Mouse (Mus musculus): ENCODE measurements around the gene Nasp. TPM values are rescaled to one million over a fixed set of nuclear protein-coding genes. Genes with fewer than 3 reads are reported as not detected.

Gene Nasp
- total and polyA plus RNA-seq, 2 experiments from 2014 or later: 29.9 to 32.2 TPM

DNA sequence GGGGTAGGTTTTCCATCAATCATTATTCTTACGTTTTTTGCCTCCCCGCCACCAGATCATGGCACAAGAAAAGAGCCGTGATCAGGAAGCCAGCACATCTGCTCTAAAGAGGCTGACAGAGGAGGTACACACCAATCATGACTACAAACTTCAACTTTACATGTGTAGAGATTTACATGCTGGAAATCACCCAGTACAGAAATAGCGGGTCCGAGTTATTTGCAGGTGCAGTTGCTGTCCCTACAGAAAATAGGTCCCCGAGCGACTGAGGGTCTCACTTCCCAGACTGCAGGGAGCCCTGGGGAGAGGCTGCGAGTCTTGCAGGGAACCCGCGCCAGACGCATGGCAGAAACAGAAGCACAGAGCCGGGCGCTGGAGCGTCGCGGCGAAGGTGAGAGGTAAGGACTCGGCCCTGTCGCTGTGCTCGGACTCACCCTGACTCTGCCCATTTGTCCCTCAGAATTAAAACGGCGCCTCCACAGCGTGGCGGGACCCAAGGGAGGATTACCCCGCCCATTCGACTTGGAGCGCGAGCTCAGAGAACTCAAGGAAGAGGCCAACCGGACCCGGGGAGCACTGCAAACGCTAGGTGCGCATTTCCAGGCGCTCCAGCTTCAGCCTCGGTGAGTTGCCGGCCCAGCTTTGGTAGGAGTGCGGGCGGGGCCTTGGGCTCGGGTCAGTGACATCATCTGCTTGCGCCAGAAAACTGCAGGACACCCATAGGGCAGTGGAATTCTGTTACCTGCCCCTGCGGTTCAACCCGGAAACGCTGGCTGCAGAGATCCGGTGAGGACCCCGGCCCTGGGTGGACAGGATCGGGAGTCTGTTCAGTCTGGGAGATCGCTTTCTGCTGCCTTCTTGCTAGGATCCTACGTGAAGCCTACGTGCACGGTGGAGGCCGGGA lies 30.5 kb downstream of the Nasp start:
- Histone ChIP-seq H3K9ac (replicated peaks; ENCODE audit: low read depth, low read length) (peak overlapping the region; percentile 79), H3K27ac (ENCODE audit: low read depth) (peak overlapping the region; percentile 83), H3K4me1 (ENCODE audit: control insufficient read depth, insufficient read depth) (peaks cover 13% of the 10 kb centered on the region), H3K9me3 (replicated peaks; ENCODE audit: control insufficient read depth, low read length) (no peaks in the 10 kb centered on the region), H3K36me3 (replicated peaks; ENCODE audit: control insufficient read depth, insufficient read depth, low read length) (peaks cover 44% of the 10 kb centered on the region), H3K27me3 (ENCODE audit: control insufficient read depth, insufficient read depth, low read length) (no peaks in the 10 kb centered on the region), H3K4me2 (ENCODE audit: low read depth, low read length) (peak overlapping the region; percentile 95), H3K4me3 (ENCODE audit: low read depth, low read length) (peak overlapping the region; percentile 68)
- WGBS: 1% methylated on average over 50 of the region's 50 CpGs
- DNase-seq (ENCODE audit: low spot score) (peak; percentile 93), ATAC-seq (ENCODE audit: insufficient read depth, low read depth) (peak; percentile 97)
- 0 out of 2 replicates have a peak, but pooled peaks have one; percentile 2 for TF ChIP-seq CTCF (IDR thresholded peaks at IDR 0.05; ENCODE audit: low read depth)
- TF ChIP-seq EP300 (IDR thresholded peaks at IDR 0.05; ENCODE audit: low read depth): no peak

DNA sequence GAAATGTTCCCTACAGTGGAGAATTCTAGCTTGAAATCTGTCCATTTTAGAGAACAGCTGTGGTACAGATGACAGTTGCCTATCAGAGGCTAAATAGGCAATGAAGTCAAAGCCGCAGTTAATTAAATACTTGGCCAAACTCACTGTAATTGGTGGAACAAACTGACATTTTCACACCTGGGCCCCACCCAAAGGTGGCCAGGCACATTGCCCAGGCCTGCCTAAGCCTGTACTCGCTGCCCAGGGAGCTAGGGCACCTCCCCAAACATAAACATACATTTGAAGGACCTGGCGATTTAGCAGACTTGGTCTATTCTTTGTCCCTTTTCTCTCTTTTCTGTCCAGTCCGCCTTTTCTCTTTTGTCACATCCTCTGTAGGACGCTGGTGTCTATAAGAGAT lies 31.4 kb downstream of the Nasp start, which contains the start of gene Ccdc17:
TSS of gene Ccdc17 (plus strand) at position 276 of the 400 bp plus-strand sequence.
- TF ChIP-seq CTCF (IDR thresholded peaks at IDR 0.05; ENCODE audit: low read depth) (no peak), EP300 (IDR thresholded peaks at IDR 0.05; ENCODE audit: low read depth) (no peak)
- 27% methylated on average over 5 of the region's 5 CpGs for WGBS
- H3K36me3 ChIP-seq (replicated peaks; ENCODE audit: control insufficient read depth, insufficient read depth, low read length): peaks cover 44% of the 10 kb centered on the region
- peaks cover 13% of the 10 kb centered on the region for H3K4me1 ChIP-seq (ENCODE audit: control insufficient read depth, insufficient read depth)
- DNase-seq (ENCODE audit: low spot score) (no peak), ATAC-seq (ENCODE audit: insufficient read depth, low read depth) (no peak)
- H3K4me2 ChIP-seq (ENCODE audit: low read depth, low read length): peak within 1 kb of the TSS; percentile 95
- H3K4me3 ChIP-seq (ENCODE audit: low read depth, low read length): peak within 1 kb of the TSS; percentile 68
- H3K27me3 ChIP-seq (ENCODE audit: control insufficient read depth, insufficient read depth, low read length): no peaks in the 10 kb centered on the region
- peak within 1 kb of the TSS; percentile 79 for H3K9ac ChIP-seq (replicated peaks; ENCODE audit: low read depth, low read length)
- H3K27ac ChIP-seq (ENCODE audit: low read depth): peak within 1 kb of the TSS; percentile 83
- H3K9me3 ChIP-seq (replicated peaks; ENCODE audit: control insufficient read depth, low read length): no peaks in the 10 kb centered on the region

DNA sequence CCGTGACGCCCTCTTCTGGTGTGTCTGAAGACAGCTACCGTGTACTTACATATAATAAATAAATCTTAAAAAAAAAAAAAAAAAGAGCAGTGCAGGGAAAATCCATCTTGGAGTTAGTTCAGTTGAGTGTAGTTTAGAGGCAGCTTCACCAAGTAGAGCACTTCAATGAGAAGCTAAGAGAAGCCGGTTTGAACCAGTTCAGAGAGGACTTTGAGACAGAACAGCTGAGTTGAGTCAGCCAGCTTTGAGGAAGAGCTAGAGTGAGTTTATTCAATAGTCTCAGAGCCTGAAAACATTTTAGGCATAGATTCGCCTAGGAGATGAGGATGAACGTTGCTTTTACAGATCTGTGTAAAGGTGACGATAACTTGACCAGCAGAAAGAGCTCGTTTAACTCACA lies 31.9 kb downstream of the Nasp start:
- TF ChIP-seq CTCF (IDR thresholded peaks at IDR 0.05; ENCODE audit: low read depth) (no peak), EP300 (IDR thresholded peaks at IDR 0.05; ENCODE audit: low read depth) (no peak)
- Histone ChIP-seq H3K4me3 (ENCODE audit: low read depth, low read length) (no peak overlapping the region), H3K36me3 (replicated peaks; ENCODE audit: control insufficient read depth, insufficient read depth, low read length) (peaks cover 45% of the 10 kb centered on the region), H3K27me3 (ENCODE audit: control insufficient read depth, insufficient read depth, low read length) (no peaks in the 10 kb centered on the region), H3K9me3 (replicated peaks; ENCODE audit: control insufficient read depth, low read length) (no peaks in the 10 kb centered on the region), H3K27ac (ENCODE audit: low read depth) (no peak overlapping the region), H3K4me1 (ENCODE audit: control insufficient read depth, insufficient read depth) (peaks cover 13% of the 10 kb centered on the region), H3K4me2 (ENCODE audit: low read depth, low read length) (no peak overlapping the region), H3K9ac (replicated peaks; ENCODE audit: low read depth, low read length) (no peak overlapping the region)
- ATAC-seq (ENCODE audit: insufficient read depth, low read depth) (no peak), DNase-seq (ENCODE audit: low spot score) (no peak)
- WGBS: 78% methylated on average over 8 of the region's 8 CpGs

DNA sequence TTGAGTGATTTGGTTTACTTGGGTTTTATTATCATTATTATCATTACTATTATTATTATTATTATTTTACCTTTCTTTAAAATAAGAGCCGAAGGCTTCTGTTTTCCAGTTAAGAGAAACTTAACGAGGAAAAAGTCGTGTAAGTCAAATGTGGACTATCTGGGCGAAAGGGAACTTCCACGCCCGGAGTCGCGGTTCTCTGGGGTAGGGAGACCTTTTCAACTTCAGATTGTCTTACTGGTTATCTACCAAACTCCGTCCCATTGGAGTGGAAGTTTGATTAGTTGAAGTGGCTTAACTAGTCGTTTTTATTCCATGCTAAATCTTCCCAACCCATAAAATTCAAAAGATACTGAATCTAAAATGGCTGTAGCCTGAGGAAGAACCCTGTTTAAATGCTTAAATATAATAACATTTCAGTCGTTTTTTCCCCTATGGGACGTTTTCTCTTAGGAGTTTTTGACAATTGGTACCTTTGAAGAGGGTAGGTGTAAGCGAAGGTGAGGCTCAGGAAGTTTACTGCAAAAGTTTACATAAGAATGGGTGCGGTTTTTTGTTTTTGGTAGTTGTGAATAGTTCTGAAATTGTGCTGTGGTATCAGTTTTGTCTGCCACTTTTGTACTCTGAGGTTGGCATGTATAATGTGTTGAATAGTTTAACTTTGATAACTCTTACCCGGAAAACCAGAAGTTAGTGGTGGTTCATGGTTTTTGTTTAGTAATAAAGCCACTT lies 69.4 kb downstream of the Nasp start:
- WGBS: 1% methylated on average over 15 of the region's 15 CpGs
- Histone ChIP-seq H3K4me2 (ENCODE audit: low read depth, low read length) (peak overlapping the region; percentile 81), H3K36me3 (replicated peaks; ENCODE audit: control insufficient read depth, insufficient read depth, low read length) (peaks cover 9% of the 10 kb centered on the region), H3K9me3 (replicated peaks; ENCODE audit: control insufficient read depth, low read length) (no peaks in the 10 kb centered on the region), H3K9ac (replicated peaks; ENCODE audit: low read depth, low read length) (peak overlapping the region; percentile 91), H3K4me3 (ENCODE audit: low read depth, low read length) (peak overlapping the region; percentile 99), H3K4me1 (ENCODE audit: control insufficient read depth, insufficient read depth) (peaks cover 15% of the 10 kb centered on the region), H3K27me3 (ENCODE audit: control insufficient read depth, insufficient read depth, low read length) (no peaks in the 10 kb centered on the region), H3K27ac (ENCODE audit: low read depth) (peak overlapping the region; percentile 99)
- no peak for ATAC-seq (ENCODE audit: insufficient read depth, low read depth)
- TF ChIP-seq CTCF (IDR thresholded peaks at IDR 0.05; ENCODE audit: low read depth) (no peak), EP300 (IDR thresholded peaks at IDR 0.05; ENCODE audit: low read depth) (no peak)
- peak; percentile 30 for DNase-seq (ENCODE audit: low spot score)

DNA sequence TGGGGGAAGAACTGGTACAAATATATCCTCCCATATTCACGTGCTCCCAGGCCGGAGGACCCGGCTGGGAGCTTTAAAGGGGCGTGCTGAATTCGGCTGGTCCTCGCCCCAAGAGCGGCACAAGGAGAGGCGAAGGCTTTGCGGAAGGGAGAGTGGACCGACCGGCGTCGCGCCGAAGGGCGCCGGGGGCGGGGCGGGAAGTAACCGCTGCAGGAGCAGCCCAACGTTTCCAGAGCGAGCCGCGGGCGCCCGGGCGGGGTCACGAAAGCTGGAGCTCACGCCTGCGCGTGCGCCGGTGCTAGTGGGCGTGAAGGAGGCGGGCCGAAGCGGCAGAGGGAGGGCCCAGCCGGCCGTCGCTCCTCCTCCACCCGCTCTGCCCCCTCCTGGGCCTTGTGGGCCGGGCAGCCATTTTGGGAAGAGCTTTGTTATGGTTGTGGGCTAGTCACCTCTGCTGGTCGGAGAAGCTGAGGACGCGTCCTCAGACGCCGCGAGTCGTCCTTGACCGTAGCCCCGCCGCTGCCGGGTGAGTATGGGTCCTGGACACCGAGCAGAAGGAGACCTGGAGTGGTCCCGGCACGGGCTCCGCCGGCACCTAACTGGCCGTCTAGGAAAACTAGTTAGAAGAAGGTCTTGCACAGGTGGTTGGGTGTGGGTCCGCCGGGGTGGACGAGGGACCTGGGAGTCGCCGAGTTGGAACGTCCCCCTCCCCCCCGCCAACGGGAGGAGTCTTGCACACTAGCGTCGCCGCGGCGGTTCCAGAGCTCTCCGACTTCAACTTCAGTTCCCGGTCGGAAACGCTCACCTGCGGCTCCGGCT lies 70.2 kb downstream of the Nasp start, which contains the start of gene Gpbp1l1:
TSS of gene Gpbp1l1 (plus strand) at position 353 of the 816 bp plus-strand sequence.
- Histone ChIP-seq H3K4me1 (ENCODE audit: control insufficient read depth, insufficient read depth) (peaks cover 15% of the 10 kb centered on the region), H3K27me3 (ENCODE audit: control insufficient read depth, insufficient read depth, low read length) (no peaks in the 10 kb centered on the region), H3K4me3 (ENCODE audit: low read depth, low read length) (peak within 1 kb of the TSS; percentile 99), H3K27ac (ENCODE audit: low read depth) (peak within 1 kb of the TSS; percentile 99), H3K36me3 (replicated peaks; ENCODE audit: control insufficient read depth, insufficient read depth, low read length) (peaks cover 16% of the 10 kb centered on the region), H3K9me3 (replicated peaks; ENCODE audit: control insufficient read depth, low read length) (no peaks in the 10 kb centered on the region), H3K4me2 (ENCODE audit: low read depth, low read length) (peak within 1 kb of the TSS; percentile 81), H3K9ac (replicated peaks; ENCODE audit: low read depth, low read length) (peak within 1 kb of the TSS; percentile 91)
- no peak; the same call in 1 of the 2 replicates for TF ChIP-seq EP300 (IDR thresholded peaks at IDR 0.05; ENCODE audit: low read depth)
- TF ChIP-seq CTCF (IDR thresholded peaks at IDR 0.05; ENCODE audit: low read depth): peak; percentile 41
- DNase-seq (ENCODE audit: low spot score) (peak; percentile 97), ATAC-seq (ENCODE audit: insufficient read depth, low read depth) (peak; percentile 97)
- WGBS: under 1% methylated on average over 78 of the region's 78 CpGs
